Mouse (Mus musculus) lung, postnatal 0 days (tissue): ENCODE measurements around the gene Ptpru.

Experiments
- CTCF ChIP-seq: IDR thresholded peaks from 2 replicates; pipeline ENCODE4 v1.5.1; 2016; ENCODE audit warnings: antibody characterized with exemption, mild to moderate bottlenecking
- EP300 ChIP-seq: IDR thresholded peaks from 2 replicates; pipeline ENCODE4 v1.6.1; 2016; ENCODE audit warnings: antibody characterized with exemption, mild to moderate bottlenecking, control low read depth

GRCm38 (mm10) chr4:131781023-131781422 is 57.1 kb downstream of the Ptpru start:
- TF ChIP-seq CTCF (no peak), EP300 (no peak)
